Mouse (Mus musculus): ENCODE results near the gene Rpl26. TPM values are rescaled to one million over a fixed set of nuclear protein-coding genes. Genes with fewer than 3 reads are reported as not detected.

Gene Rpl26
- total RNA-seq, 2 experiments from 2014 or later: 5,287 to 6,613 TPM

GRCm38 (mm10) chr11:68888653-68889052, 12.7 kb upstream of the Rpl26 start:
- ATAC-seq (replicated peaks; ENCODE audit: poor library complexity, severe bottlenecking): no peak

GRCm38 (mm10) chr11:68890625-68891024, 10.8 kb upstream of the Rpl26 start:
- no peak for ATAC-seq (replicated peaks; ENCODE audit: poor library complexity, severe bottlenecking)

GRCm38 (mm10) chr11:68891823-68892222, 9.6 kb upstream of the Rpl26 start:
- ATAC-seq (replicated peaks; ENCODE audit: poor library complexity, severe bottlenecking): no peak

GRCm38 (mm10) chr11:68892233-68892832, 9.1 kb upstream of the Rpl26 start:
- ATAC-seq (replicated peaks; ENCODE audit: poor library complexity, severe bottlenecking): no peak

- no peak for ATAC-seq (replicated peaks; ENCODE audit: poor library complexity, severe bottlenecking)
Observed at GRCm38 (mm10) chr11:68893911-68894464, 7.4 kb upstream of the Rpl26 start.

GRCm38 (mm10) chr11:68896247-68896646, 5.1 kb upstream of the Rpl26 start:
- ATAC-seq (replicated peaks; ENCODE audit: poor library complexity, severe bottlenecking): no peak

DNA sequence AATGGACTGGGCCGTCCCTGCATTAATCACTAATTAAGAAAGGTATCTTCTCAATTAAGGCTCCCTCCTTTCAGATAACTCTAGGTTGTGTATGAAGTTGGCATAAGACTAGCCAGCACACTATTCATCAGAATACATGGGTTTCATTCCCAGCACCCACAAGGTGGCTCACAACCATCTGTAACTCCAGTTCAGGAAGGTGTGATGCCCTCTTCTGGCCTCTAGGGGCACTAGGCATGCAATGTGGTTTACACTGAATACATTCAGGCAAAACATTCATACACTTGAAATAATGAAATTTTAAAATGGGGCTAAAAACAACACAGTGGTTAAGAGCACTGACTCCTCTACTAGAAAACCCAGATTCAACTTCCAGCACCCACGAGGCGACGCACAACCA, 4.3 kb upstream of the Rpl26 start:
- 0 out of 2 replicates have a peak, but pooled peaks have one; percentile 25 for ATAC-seq (replicated peaks; ENCODE audit: poor library complexity, severe bottlenecking)

DNA sequence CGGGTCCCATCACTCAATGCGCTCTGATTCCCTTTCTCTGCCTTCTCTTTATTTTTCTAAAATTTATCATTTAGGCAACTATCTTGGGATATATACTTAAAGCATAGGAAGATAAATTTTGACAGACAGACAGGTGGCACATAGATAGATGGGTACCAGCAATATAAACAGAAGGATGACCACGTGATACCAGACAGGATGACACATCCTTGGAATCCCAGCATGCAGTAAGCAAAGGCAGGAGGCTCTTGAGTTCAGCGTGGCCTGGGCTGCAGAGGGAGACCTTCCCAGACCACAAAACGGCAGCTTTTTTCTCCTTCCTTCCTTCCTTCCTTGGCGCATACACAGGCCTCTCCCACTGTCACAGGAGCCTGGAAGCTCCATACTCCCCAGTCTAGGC, 3.5 kb upstream of the Rpl26 start:
- no peak for ATAC-seq (replicated peaks; ENCODE audit: poor library complexity, severe bottlenecking)

GRCm38 (mm10) chr11:68898790-68899189, 2.6 kb upstream of the Rpl26 start:
- ATAC-seq (replicated peaks; ENCODE audit: poor library complexity, severe bottlenecking): no peak

DNA sequence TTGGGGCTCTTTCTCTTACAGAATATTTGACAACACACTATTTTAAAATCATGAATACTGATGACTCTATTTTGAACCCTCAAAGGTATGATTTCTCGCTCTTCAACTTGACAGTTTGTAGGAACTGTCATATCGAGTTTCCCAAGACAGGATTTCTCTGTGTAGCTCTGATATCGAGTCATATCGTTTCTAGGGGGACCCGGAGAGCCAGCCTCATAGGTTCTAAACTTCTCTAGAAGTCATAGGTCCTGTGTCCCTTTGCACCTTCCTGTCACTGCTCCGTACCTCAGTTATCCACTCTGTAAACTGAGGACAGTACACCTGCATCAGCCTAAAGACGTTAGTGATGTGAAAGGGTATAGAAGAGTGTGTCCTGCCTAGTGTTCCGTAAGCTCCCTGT, 1.6 kb upstream of the Rpl26 start:
- no peak for ATAC-seq (replicated peaks; ENCODE audit: poor library complexity, severe bottlenecking)

DNA sequence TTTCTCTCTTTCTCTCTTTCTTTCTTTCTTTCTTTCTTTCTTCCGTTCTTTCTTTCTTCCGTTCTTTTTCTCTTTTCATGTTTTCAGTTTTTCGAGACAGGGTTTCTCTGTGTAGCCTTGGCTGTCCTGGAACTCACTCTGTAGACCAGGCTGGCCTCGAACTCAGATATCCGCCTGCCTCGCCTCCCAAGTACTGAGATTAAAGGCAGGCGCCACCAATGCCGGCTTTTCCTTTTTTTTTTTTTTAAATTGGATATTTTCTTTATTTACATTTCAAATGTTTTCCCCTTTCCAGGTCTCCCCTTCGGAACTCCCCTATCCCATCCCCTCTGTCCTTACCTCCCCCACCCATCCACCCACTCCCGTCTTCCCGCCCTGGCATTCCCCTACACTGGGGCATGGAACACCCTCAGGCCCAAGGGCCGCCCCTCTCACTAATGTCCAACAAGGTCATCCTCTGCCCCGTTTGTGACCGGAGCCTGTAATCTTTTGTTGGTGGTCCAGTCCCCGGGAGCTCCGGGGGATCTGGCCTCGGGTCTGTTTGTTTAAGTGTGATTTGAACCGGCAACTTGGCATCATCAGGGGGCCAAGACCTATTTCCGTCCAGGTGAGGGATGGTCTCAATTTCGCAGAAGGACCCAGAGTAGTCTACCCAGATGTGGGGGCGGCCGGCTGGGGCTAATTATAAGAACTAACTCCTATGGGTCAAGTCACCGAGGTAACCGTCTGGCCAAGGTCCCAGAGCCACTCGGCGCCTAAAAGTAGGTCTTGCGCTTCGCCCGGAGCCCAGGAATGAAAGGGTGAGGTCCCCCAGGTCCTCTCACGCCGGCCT, 648 bp upstream of the Rpl26 start:
- no peak for ATAC-seq (replicated peaks; ENCODE audit: poor library complexity, severe bottlenecking)

DNA sequence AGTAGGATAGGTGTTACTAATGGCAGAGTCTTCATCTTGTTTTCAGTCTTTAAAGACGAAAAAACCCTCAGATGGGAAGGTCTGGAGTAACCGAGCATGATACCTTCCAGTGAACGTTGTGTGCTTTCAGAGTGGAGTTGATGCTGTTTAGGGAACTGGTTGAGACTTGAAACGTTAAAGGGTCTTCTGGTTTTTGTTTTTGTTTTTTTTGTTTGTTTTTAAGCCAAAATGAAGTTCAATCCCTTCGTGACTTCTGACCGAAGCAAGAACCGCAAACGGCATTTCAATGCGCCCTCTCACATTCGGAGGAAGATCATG, 623 bp downstream of the Rpl26 start:
- no peak for ATAC-seq (replicated peaks; ENCODE audit: poor library complexity, severe bottlenecking)

DNA sequence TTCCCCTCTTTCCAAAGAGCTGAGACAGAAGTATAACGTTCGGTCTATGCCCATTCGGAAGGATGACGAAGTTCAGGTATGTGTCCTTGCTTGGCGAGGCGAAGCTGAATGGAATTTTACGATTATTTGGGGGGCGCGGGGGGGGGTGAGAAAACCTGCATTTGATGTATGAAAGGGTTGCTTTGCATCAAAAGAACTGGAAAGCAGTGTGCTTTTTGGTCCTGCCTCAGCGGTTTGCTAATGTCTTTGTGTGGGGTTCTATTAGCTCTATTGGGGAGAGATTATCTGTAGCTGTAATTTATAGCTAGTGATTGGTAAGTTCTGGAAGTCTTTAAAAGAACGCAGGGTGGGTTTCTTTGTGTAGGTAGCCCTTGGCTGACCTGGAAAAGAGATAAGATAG, 984 bp downstream of the Rpl26 start:
- no peak for ATAC-seq (replicated peaks; ENCODE audit: poor library complexity, severe bottlenecking)

DNA sequence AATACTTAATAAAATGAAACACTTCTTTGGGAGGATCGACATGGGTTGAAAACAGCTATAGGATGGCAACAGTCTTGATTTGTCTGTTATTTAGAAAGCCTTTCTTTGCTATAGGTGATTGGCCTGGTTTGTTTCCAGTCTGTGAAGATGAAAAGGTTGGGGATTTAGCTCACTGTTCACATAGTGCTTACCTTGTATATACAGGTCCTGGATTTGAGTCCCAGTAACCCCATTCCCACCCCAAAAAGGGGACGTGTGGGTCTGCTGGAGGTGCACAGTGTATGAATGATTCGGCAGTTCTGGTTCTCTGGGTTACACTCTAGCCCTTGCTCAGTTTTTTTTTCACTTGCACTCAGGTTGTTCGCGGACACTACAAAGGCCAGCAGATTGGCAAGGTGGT, 1.4 kb downstream of the Rpl26 start:
- ATAC-seq (replicated peaks; ENCODE audit: poor library complexity, severe bottlenecking): no peak

DNA sequence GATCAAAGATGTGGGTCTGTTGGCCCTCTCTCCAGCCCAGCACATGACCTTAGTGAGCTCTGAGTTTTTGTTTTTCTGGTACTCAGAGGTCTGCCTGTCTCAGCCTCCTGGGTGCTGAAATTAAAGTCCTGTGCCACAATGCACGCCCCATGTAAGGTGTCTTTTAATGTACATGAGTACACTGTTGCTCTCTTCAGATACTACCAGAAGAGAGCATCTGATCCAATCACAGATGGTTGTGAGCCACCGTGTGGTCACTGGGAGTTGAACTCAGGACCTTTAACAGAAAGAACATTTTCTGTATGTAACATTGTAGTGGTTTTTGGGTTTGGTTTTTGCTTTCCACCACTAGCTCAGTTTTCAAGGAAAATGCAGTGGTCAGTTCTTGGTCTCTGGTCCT, 2.4 kb downstream of the Rpl26 start:
- ATAC-seq (replicated peaks; ENCODE audit: poor library complexity, severe bottlenecking): no peak

GRCm38 (mm10) chr11:68904375-68905137, 3.2 kb downstream of the Rpl26 start:
- ATAC-seq (replicated peaks; ENCODE audit: poor library complexity, severe bottlenecking): peak; percentile 45

- no peak for ATAC-seq (replicated peaks; ENCODE audit: poor library complexity, severe bottlenecking)
Observed at GRCm38 (mm10) chr11:68905138-68905531, 3.8 kb downstream of the Rpl26 start.

- ATAC-seq (replicated peaks; ENCODE audit: poor library complexity, severe bottlenecking): no peak
Observed at GRCm38 (mm10) chr11:68905665-68906460, 4.5 kb downstream of the Rpl26 start.

DNA sequence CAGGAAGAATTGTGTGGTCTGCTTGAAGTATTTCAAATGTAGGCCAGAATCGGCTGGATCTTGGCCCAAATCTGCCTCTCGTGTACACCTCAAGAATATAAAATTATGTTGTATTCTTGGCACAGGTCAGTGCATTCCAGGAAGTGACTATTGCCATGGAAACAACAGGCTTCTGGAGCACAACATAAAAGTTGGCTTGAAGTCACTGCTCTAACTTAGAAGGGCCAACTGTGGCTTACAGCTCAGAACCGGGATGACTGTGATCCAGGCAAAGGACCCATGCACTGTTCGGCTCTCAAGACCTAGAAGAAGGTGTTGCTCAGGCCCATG, 5.0 kb downstream of the Rpl26 start:
- ATAC-seq (replicated peaks; ENCODE audit: poor library complexity, severe bottlenecking): no peak

DNA sequence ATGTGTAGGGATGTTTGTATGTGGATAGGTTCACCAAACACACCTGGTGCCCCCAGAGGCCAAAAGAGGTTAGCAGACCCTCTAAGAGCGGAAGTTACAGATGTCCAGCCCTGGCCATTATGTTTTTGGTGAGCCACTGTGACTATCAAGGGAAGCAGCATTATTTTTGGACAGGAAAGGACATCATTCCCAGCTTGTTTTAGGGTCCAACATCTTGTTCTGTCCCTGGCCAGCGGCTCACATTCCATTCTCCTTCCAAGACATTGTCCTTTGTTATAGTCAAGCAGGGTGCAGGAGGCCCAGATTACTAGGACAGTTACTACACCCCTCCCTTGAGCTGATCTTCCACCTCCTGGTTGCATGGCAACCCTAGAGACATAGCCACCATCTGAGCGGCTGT, 5.9 kb downstream of the Rpl26 start:
- ATAC-seq (replicated peaks; ENCODE audit: poor library complexity, severe bottlenecking): no peak
